Mouse (Mus musculus): ENCODE results near the gene Prss54. TPM values are rescaled to one million over a fixed set of nuclear protein-coding genes. Genes with fewer than 3 reads are reported as not detected.
A peak's percentile ranks its signal among the peaks of the same experiment; 100 is the strongest.

Gene Prss54
- polyA plus RNA-seq, 1 experiment from 2014 or later, result not detected

DNA sequence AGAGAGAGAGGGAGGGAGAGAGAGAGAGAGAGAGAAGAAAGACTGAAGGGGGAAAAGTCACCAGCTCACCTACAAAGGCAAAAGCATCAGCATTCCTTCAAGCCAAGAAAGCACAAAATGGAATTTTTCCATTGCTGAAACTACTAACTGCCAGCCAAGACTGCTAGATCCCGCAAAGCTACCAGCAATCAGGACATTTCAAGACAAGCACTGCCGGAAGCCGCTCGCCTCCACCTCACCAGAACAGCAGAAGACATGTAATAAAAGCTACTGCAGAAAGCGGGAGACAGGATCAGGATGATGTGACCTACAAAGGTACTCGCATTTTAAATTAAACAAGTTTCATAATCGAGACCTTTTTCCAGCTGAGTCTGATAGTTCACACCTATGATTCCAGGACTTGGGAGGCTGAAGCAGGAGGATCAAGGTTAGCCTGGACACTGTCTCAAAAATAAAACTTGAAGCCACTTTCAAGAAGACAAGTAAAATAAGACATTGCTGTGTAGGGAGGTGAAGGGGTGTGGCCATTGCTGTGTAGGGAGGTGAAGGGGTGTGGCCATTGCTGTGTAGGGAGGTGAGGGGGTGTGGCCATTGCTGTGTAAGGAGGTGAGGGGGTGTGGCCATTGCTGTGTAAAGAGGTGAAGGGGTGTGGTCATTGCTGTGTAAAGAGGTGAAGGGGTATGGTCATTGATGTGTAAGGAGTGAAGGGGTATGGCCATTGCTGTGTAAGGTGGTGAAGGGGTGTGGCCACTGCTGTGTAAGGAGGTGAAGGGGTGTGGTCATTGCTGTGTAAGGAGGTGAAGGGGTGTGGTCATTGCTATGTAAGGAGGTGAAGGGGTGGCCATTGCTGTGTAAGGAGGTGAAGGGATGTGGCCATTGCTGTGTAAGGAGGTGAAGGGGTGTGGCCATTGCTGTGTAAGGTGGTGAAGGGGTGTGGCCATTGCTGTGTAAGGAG is 17.6 kb upstream of the Prss54 start:
- no peaks in the 10 kb centered on the region for H3K4me1 ChIP-seq (ENCODE audit: insufficient read depth, low read depth, low read length)

DNA sequence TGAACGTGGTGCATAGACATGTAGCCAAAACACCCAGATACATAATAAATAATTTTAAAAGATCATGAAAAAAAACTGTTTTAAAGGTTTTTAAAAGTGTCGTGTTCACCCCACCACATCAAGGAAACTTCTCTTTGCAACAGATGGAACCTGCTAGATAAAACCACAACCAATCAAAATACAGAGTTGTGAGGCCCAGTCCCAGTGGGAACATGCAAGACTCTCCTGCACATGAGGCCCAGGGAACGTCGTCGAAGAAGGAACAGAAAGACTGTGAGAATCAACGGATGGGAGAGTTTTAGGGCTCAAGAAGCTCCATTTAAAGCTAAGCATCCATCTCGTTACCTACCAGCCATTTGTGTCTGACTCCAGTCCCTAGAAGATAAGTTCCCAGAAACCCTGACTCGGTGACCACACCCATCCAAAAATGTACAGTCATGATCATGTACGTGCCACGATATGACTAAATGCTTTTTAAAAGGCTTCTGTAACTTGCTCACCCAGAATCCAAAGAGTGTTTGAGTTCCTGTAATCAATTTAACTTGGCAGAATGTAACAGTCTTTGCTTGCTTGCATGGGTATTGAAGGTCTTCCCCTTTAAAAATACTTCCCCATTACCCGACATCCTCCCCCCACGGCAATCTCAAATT is 16.1 kb upstream of the Prss54 start:
- TF ChIP-seq CTCF (IDR thresholded peaks at IDR 0.05), result no peak
- TF ChIP-seq EP300 (IDR thresholded peaks at IDR 0.05), result no peak
- ATAC-seq (no peak), DNase-seq (ENCODE audit: low spot score) (no peak)
- H3K9ac ChIP-seq (replicated peaks; ENCODE audit: low read depth), result no peak overlapping the region
- H3K9me3 ChIP-seq (ENCODE audit: low read length), result no peaks in the 10 kb centered on the region
- H3K4me2 ChIP-seq (replicated peaks; ENCODE audit: low read depth, low read length), result no peak overlapping the region
- no peaks in the 10 kb centered on the region for H3K4me1 ChIP-seq (ENCODE audit: insufficient read depth, low read depth, low read length)
- no peak overlapping the region for H3K27ac ChIP-seq (ENCODE audit: low read length)
- H3K27me3 ChIP-seq (replicated peaks; ENCODE audit: insufficient read depth, low read length), result no peaks in the 10 kb centered on the region
- H3K4me3 ChIP-seq (ENCODE audit: low read depth, low read length), result no peak overlapping the region
- 73% methylated on average over 12 of the region's 12 CpGs for WGBS
- no peaks in the 10 kb centered on the region for H3K36me3 ChIP-seq (ENCODE audit: insufficient read depth, low read length)

More for the DNA sequence above, 17.6 kb upstream of the Prss54 start:
- Histone ChIP-seq H3K4me3 (ENCODE audit: low read depth, low read length) (no peak overlapping the region), H3K9ac (replicated peaks; ENCODE audit: low read depth) (no peak overlapping the region), H3K36me3 (ENCODE audit: insufficient read depth, low read length) (no peaks in the 10 kb centered on the region), H3K27me3 (replicated peaks; ENCODE audit: insufficient read depth, low read length) (no peaks in the 10 kb centered on the region), H3K9me3 (ENCODE audit: low read length) (no peaks in the 10 kb centered on the region), H3K27ac (ENCODE audit: low read length) (no peak overlapping the region), H3K4me2 (replicated peaks; ENCODE audit: low read depth, low read length) (no peak overlapping the region)
- whole genome bisulfite sequencing, result 91% methylated on average over 7 of the region's 7 CpGs
- peak; percentile 7 for DNase-seq (ENCODE audit: low spot score)
- TF ChIP-seq CTCF (IDR thresholded peaks at IDR 0.05), result no peak
- no peak for TF ChIP-seq EP300 (IDR thresholded peaks at IDR 0.05)
- ATAC-seq, result no peak

DNA sequence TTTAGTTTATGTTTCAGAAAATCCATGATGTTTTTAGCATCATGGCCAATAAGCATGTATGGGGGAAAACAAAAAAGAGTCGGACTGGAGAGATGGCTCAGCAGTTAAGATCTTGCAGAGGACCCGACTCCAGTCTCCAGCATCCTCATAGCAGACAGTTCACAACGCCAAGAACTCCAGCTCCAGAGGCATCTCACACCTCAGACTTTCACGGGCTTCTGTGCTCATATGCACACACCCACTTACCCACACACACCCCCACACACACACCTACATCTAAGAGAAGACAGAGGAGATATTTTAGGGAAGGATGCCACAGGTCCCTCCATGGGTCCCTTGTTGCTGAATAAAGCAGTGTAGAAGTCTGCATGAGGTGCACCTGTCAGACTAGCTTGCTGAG is 14.4 kb upstream of the Prss54 start:
- 76% methylated on average over 4 of the region's 4 CpGs for WGBS

DNA sequence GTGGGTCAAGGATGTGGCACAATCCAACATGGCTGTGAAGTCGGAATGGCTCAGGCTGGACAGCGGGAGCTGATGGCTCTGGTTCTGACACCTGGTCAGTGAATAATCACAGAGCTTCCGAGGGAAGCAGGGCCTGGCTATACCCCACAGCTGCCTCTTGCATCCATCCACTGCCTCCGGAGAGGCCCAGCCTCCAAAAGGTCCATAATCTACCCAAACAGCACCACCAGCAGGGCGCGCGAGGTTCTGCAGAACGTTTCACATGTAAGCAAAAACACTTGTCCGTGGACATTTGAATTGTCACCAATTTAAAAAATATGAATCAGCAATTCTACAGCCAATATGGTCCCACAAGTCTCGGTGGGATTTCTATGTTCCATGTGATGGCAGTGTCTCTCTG is 13.1 kb upstream of the Prss54 start:
- Histone ChIP-seq H3K4me2 (replicated peaks; ENCODE audit: low read depth, low read length) (no peak overlapping the region), H3K9ac (replicated peaks; ENCODE audit: low read depth) (no peak overlapping the region), H3K36me3 (ENCODE audit: insufficient read depth, low read length) (no peaks in the 10 kb centered on the region), H3K4me3 (ENCODE audit: low read depth, low read length) (no peak overlapping the region), H3K27ac (ENCODE audit: low read length) (no peak overlapping the region), H3K4me1 (ENCODE audit: insufficient read depth, low read depth, low read length) (no peaks in the 10 kb centered on the region), H3K9me3 (ENCODE audit: low read length) (no peaks in the 10 kb centered on the region), H3K27me3 (replicated peaks; ENCODE audit: insufficient read depth, low read length) (no peaks in the 10 kb centered on the region)
- 60% methylated on average over 10 of the region's 10 CpGs for WGBS
- DNase-seq (ENCODE audit: low spot score) (no peak), ATAC-seq (no peak)
- TF ChIP-seq EP300 (IDR thresholded peaks at IDR 0.05) (no peak), CTCF (IDR thresholded peaks at IDR 0.05) (peak; percentile 29; the same call in 1 of the 2 replicates)

More for the DNA sequence above, 14.4 kb upstream of the Prss54 start:
- DNase-seq (ENCODE audit: low spot score), result no peak
- no peak for ATAC-seq
- Histone ChIP-seq H3K27me3 (replicated peaks; ENCODE audit: insufficient read depth, low read length) (no peaks in the 10 kb centered on the region), H3K4me2 (replicated peaks; ENCODE audit: low read depth, low read length) (no peak overlapping the region), H3K36me3 (ENCODE audit: insufficient read depth, low read length) (no peaks in the 10 kb centered on the region), H3K4me3 (ENCODE audit: low read depth, low read length) (no peak overlapping the region), H3K4me1 (ENCODE audit: insufficient read depth, low read depth, low read length) (no peaks in the 10 kb centered on the region), H3K27ac (ENCODE audit: low read length) (no peak overlapping the region), H3K9ac (replicated peaks; ENCODE audit: low read depth) (no peak overlapping the region), H3K9me3 (ENCODE audit: low read length) (no peaks in the 10 kb centered on the region)
- TF ChIP-seq EP300 (IDR thresholded peaks at IDR 0.05), result no peak

DNA sequence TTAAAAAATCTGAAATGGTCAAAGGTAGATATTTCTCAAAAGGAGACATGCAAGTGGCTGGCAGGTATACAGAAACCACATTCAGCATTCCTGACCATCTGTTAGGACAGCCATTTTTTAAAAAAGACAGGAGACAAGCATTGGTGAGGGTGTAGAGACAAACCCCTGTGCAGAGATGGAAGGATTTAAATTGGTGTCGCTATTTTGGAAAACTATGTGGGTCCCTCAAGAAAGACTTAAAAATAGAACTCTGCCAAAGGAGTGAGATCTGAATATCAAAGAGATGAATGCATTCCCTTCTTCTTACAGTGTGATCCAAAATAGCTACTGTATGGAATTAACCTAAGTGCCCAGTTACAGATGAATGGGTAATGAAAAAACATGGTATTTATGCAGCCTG is 11.2 kb upstream of the Prss54 start:
- no peak for ATAC-seq
- H3K36me3 ChIP-seq (ENCODE audit: insufficient read depth, low read length), result no peaks in the 10 kb centered on the region
- H3K9me3 ChIP-seq (ENCODE audit: low read length), result no peaks in the 10 kb centered on the region
- H3K27ac ChIP-seq (ENCODE audit: low read length), result no peak overlapping the region
- DNase-seq (ENCODE audit: low spot score), result no peak
- TF ChIP-seq EP300 (IDR thresholded peaks at IDR 0.05) (no peak), CTCF (IDR thresholded peaks at IDR 0.05) (no peak)
- 83% methylated on average over 1 of the region's 1 CpGs for WGBS
- no peaks in the 10 kb centered on the region for H3K4me1 ChIP-seq (ENCODE audit: insufficient read depth, low read depth, low read length)
- H3K4me3 ChIP-seq (ENCODE audit: low read depth, low read length), result no peak overlapping the region
- H3K27me3 ChIP-seq (replicated peaks; ENCODE audit: insufficient read depth, low read length), result no peaks in the 10 kb centered on the region
- no peak overlapping the region for H3K9ac ChIP-seq (replicated peaks; ENCODE audit: low read depth)
- H3K4me2 ChIP-seq (replicated peaks; ENCODE audit: low read depth, low read length), result no peak overlapping the region

DNA sequence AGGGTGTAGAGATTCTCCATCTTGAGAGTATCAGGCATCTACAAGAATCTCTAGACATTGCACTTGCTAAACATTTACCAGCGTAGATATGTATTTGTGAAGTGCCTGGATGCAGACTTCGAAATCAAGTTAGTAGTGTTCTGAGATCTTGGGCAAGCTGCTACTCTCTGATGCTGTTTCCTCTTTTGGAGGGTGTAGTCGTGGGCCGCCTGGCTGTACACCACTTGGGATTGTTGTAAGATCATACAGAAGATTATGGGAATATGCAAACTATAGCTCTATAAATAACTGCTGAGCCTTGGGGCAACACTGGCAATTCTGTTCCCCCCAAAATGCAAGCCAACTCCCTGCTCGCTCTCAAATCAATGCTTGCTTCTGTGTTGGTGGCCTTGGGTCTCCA is 3.0 kb downstream of the Prss54 start:
- no peak for DNase-seq (ENCODE audit: low spot score)
- H3K27ac ChIP-seq (ENCODE audit: low read length), result no peak overlapping the region
- no peak overlapping the region for H3K4me3 ChIP-seq (ENCODE audit: low read depth, low read length)
- ATAC-seq, result no peak
- no peaks in the 10 kb centered on the region for H3K9me3 ChIP-seq (ENCODE audit: low read length)
- H3K4me2 ChIP-seq (replicated peaks; ENCODE audit: low read depth, low read length), result no peak overlapping the region
- no peak overlapping the region for H3K9ac ChIP-seq (replicated peaks; ENCODE audit: low read depth)
- H3K4me1 ChIP-seq (ENCODE audit: insufficient read depth, low read depth, low read length), result no peaks in the 10 kb centered on the region
- 84% methylated on average over 5 of the region's 5 CpGs for whole genome bisulfite sequencing
- H3K36me3 ChIP-seq (ENCODE audit: insufficient read depth, low read length), result no peaks in the 10 kb centered on the region
- TF ChIP-seq CTCF (IDR thresholded peaks at IDR 0.05), result no peak
- no peak for TF ChIP-seq EP300 (IDR thresholded peaks at IDR 0.05)
- no peaks in the 10 kb centered on the region for H3K27me3 ChIP-seq (replicated peaks; ENCODE audit: insufficient read depth, low read length)
